ENCODE assay signal across 23 mouse cellular contexts in the genomic region with DNA sequence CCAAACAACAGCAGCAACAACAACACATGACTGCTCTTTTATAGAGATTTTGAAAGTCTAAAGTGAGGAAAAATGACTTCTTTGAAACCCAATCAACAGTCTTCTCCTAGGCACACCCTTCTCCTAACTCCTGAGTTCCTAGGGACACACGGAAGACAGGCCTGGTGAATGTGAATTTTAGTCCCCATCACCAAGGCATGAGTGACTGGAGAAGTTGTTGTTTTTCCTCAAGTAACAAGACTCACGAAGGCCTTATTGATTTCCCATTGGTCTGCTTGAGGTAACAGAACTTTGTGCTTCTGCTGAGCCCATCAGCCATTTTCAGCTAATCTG.
DNase-seq lines count a peak whose midpoint lies in the region; ATAC-seq and TF ChIP-seq lines count a peak whose summit lies in the region.
"Had no signal": no experiment of that assay in that cellular context is flagged by ENCODE, and none has a peak within 500 bp of the region (broad histone marks: within the 10 kb centered on the region; RNA-seq: fewer than 3 reads in every experiment).

No protein-coding gene starts in this region.

- H3K27me3 ChIP-seq in heart, embryonic 14.5 days (ENCODE audit: control insufficient read depth, insufficient read depth, low read length), result no peaks in the 10 kb centered on the region
- H3K27me3 ChIP-seq in MEL (ENCODE audit: control insufficient read depth in 1 of 2, insufficient read depth in 2 of 2, low read length in 2 of 2), result no peaks in the 10 kb centered on the region
- no peaks in the 10 kb centered on the region for H3K27me3 ChIP-seq in intestine, embryonic 16.5 days (replicated peaks; ENCODE audit: control insufficient read depth, insufficient read depth, low read length)
- H3K27me3 ChIP-seq in liver, embryonic 16.5 days (ENCODE audit: control insufficient read depth, insufficient read depth, low read depth, low read length), result no peaks in the 10 kb centered on the region
- H3K27me3 ChIP-seq: embryonic facial prominence, embryonic 12.5 days; hindbrain, embryonic 15.5 days; limb, embryonic 15.5 days; midbrain, embryonic 12.5 days had no signal

- peak overlapping the region; percentile 23; the same call in 1 of the 2 replicates for H3K4me2 ChIP-seq in heart, embryonic 14.5 days (ENCODE audit: low read length)
- 0 out of 2 replicates have a peak overlapping the region, but pooled peaks have one; percentile 18 for H3K4me2 ChIP-seq in intestine, embryonic 16.5 days (ENCODE audit: low read depth, low read length)
- H3K4me2 ChIP-seq in liver, embryonic 16.5 days (ENCODE audit: low read depth, low read length), result peak overlapping the region; percentile 36
- H3K4me2 ChIP-seq: embryonic facial prominence, embryonic 12.5 days; heart, embryonic 11.5 days; hindbrain, embryonic 15.5 days; limb, embryonic 15.5 days; midbrain, embryonic 12.5 days had no signal

- no peak for TF ChIP-seq EP300 in MEL (IDR thresholded peaks at IDR 0.05; ENCODE audit: low read depth in 1 of 2, low read length in 2 of 2)

- no peak for TF ChIP-seq CTCF in MEL (IDR thresholded peaks at IDR 0.05 in 2 of 3, conservative IDR thresholded peaks at IDR 0.05 in 1 of 3; ENCODE audit: control insufficient read depth in 1 of 3, insufficient read depth in 1 of 3, low read depth in 2 of 3, low read length in 3 of 3, poor library complexity in 1 of 3, severe bottlenecking in 1 of 3)

- no peak for ATAC-seq in heart, embryonic 14.5 days (ENCODE audit: insufficient number of reproducible peaks, insufficient read depth, low FRiP score, low read depth)
- peak; percentile 60 for ATAC-seq in intestine, embryonic 16.5 days
- 0 out of 2 replicates have a peak, but pooled peaks have one; percentile 1 for ATAC-seq in liver, embryonic 16.5 days (ENCODE audit: low read depth)
- ATAC-seq: CD4-positive, CD25-positive, alpha-beta regulatory T cell, adult 4 months; forebrain, postnatal 0 days had no signal

- no peak overlapping the region for H3K9ac ChIP-seq in heart, embryonic 14.5 days (ENCODE audit: low read length)
- no peak overlapping the region for H3K9ac ChIP-seq in MEL (ENCODE audit: control insufficient read depth, low read depth, low read length, poor library complexity, severe bottlenecking)
- no peak overlapping the region for H3K9ac ChIP-seq in intestine, embryonic 16.5 days (ENCODE audit: low read depth, low read length)
- H3K9ac ChIP-seq in liver, embryonic 16.5 days (ENCODE audit: low read depth, low read length), result no peak overlapping the region
- H3K9ac ChIP-seq: embryonic facial prominence, embryonic 12.5 days; forebrain, postnatal 0 days; hindbrain, embryonic 15.5 days; limb, embryonic 15.5 days; midbrain, embryonic 12.5 days had no signal

- H3K9me3 ChIP-seq in heart, embryonic 14.5 days (ENCODE audit: control insufficient read depth, low read length), result no peaks in the 10 kb centered on the region
- H3K9me3 ChIP-seq in MEL (replicated peaks; ENCODE audit: insufficient read depth, low read length), result no peaks in the 10 kb centered on the region
- H3K9me3 ChIP-seq in intestine, embryonic 16.5 days (ENCODE audit: control insufficient read depth, low read length), result no peaks in the 10 kb centered on the region
- no peaks in the 10 kb centered on the region for H3K9me3 ChIP-seq in liver, embryonic 16.5 days (replicated peaks; ENCODE audit: control insufficient read depth, low read length)
- H3K9me3 ChIP-seq: embryonic facial prominence, embryonic 12.5 days; hindbrain, embryonic 15.5 days; limb, embryonic 15.5 days; midbrain, embryonic 12.5 days had no signal

- WGBS in heart, embryonic 14.5 days, result 67% methylated on average over 2 of the region's 2 CpGs
- WGBS in intestine, embryonic 16.5 days, result 60% methylated on average over 2 of the region's 2 CpGs
- WGBS in liver, embryonic 16.5 days (ENCODE audit: insufficient replicate concordance), result 44% methylated on average over 2 of the region's 2 CpGs

- H3K36me3 ChIP-seq in heart, embryonic 14.5 days (ENCODE audit: control insufficient read depth, insufficient read depth, low read length), result no peaks in the 10 kb centered on the region
- peaks cover 0 to 3% of the 10 kb centered on the region in 2 experiments; a peak in 2 of 4 replicates for H3K36me3 ChIP-seq in MEL (ENCODE audit: control insufficient read depth in 1 of 2, insufficient read depth in 2 of 2, low read length in 2 of 2)
- no peaks in the 10 kb centered on the region for H3K36me3 ChIP-seq in intestine, embryonic 16.5 days (ENCODE audit: control insufficient read depth, insufficient read depth, low read length)
- H3K36me3 ChIP-seq in liver, embryonic 16.5 days (ENCODE audit: control insufficient read depth, insufficient read depth), result no peaks in the 10 kb centered on the region
- H3K36me3 ChIP-seq: embryonic facial prominence, embryonic 12.5 days; hindbrain, embryonic 15.5 days; limb, embryonic 15.5 days; midbrain, embryonic 12.5 days had no signal

- no peak for TF ChIP-seq RAD21 in MEL (IDR thresholded peaks at IDR 0.05; ENCODE audit: low read depth, low read length)

- no peak overlapping the region for H3K27ac ChIP-seq in heart, embryonic 14.5 days (replicated peaks in 1 of 2; ENCODE audit: control insufficient read depth in 1 of 2, insufficient read depth in 1 of 2, low read depth in 2 of 2, low read length in 2 of 2)
- H3K27ac ChIP-seq in MEL (ENCODE audit: control insufficient read depth, low read depth, low read length), result 0 out of 2 replicates have a peak overlapping the region, but pooled peaks have one; percentile 11
- no peak overlapping the region for H3K27ac ChIP-seq in intestine, embryonic 16.5 days (ENCODE audit: low read length)
- H3K27ac ChIP-seq in liver, embryonic 16.5 days (ENCODE audit: low read length), result peak overlapping the region; percentile 71; the same call in 1 of the 2 replicates
- H3K27ac ChIP-seq: embryonic facial prominence, embryonic 12.5 days; hindbrain, embryonic 15.5 days; kidney, postnatal 0 days; limb, embryonic 15.5 days; midbrain, embryonic 12.5 days had no signal

- H3K4me1 ChIP-seq in heart, embryonic 14.5 days (ENCODE audit: control insufficient read depth in 2 of 2, insufficient read depth in 2 of 2, low read length in 2 of 2), result peaks cover 3 to 6% of the 10 kb centered on the region in 2 experiments; a peak in 3 of 4 replicates
- peaks cover 0 to 8% of the 10 kb centered on the region in 2 experiments; a peak in 2 of 4 replicates for H3K4me1 ChIP-seq in MEL (ENCODE audit: control insufficient read depth in 1 of 2, insufficient read depth in 2 of 2, low read length in 2 of 2)
- 0 out of 2 replicates have a peak, but pooled peaks cover 5% of the 10 kb centered on the region for H3K4me1 ChIP-seq in intestine, embryonic 16.5 days (ENCODE audit: control insufficient read depth, insufficient read depth, low read length)
- peaks cover 12% of the 10 kb centered on the region for H3K4me1 ChIP-seq in liver, embryonic 16.5 days (ENCODE audit: control insufficient read depth, low read depth, low read length)
- H3K4me1 ChIP-seq: embryonic facial prominence, embryonic 12.5 days; hindbrain, embryonic 15.5 days; limb, embryonic 15.5 days had no signal

- H3K79me2 ChIP-seq in MEL (ENCODE audit: control insufficient read depth, insufficient read depth, low read length, poor library complexity), result no peaks in the 10 kb centered on the region

- H3K4me3 ChIP-seq in heart, embryonic 14.5 days (ENCODE audit: control insufficient read depth in 1 of 2, insufficient read depth in 1 of 2, low read depth in 1 of 2, low read length in 2 of 2), result no peak overlapping the region
- H3K4me3 ChIP-seq in MEL (ENCODE audit: control insufficient read depth in 1 of 2, insufficient read depth in 1 of 2, low read depth in 2 of 2, low read length in 2 of 2), result no peak overlapping the region
- H3K4me3 ChIP-seq in intestine, embryonic 16.5 days (ENCODE audit: low read length), result no peak overlapping the region
- H3K4me3 ChIP-seq in liver, embryonic 16.5 days (ENCODE audit: low read depth, low read length), result no peak overlapping the region
- H3K4me3 ChIP-seq: embryonic facial prominence, embryonic 12.5 days; hindbrain, embryonic 15.5 days; limb, embryonic 15.5 days; midbrain, embryonic 12.5 days had no signal

- no peak for DNase-seq in heart, adult 18-20 months
- no peak for DNase-seq in MEL (ENCODE audit: low read depth, low spot score)
- no peak for DNase-seq in layer of hippocampus, adult 9-11 months
- DNase-seq in kidney, adult 8-10 months, result no peak
- DNase-seq: cerebellum, adult 11-12 months; cerebellum, postnatal 10 days; forebrain, postnatal 0 days; gastrocnemius, postnatal 36 days; heart, postnatal 36 days; kidney, adult 18-20 months; left cerebral cortex, postnatal 4 days; right cerebral cortex, postnatal 14 days; thymus, postnatal 14 days had no signal

- TF ChIP-seq POLR2A in MEL (IDR thresholded peaks at IDR 0.05; ENCODE audit: control insufficient read depth in 1 of 2, insufficient read depth in 1 of 2, low read depth in 1 of 2, low read length in 2 of 2, poor library complexity in 1 of 2), result no peak

TF ChIP-seq in MEL, 35 proteins besides CTCF, POLR2A, EP300 and RAD21:
- no peak for TF ChIP-seq RCOR1 (IDR thresholded peaks at IDR 0.05; ENCODE audit: low read depth, low read length)
- TF ChIP-seq MYB (IDR thresholded peaks at IDR 0.05; ENCODE audit: low read depth, low read length), result no peak
- TF ChIP-seq SIN3A (IDR thresholded peaks at IDR 0.05; ENCODE audit: low read length), result no peak
- TF ChIP-seq ELF1 (IDR thresholded peaks at IDR 0.05; ENCODE audit: low read depth, low read length), result no peak
- TF ChIP-seq POLR2AphosphoS5 (IDR thresholded peaks at IDR 0.05; ENCODE audit: borderline replicate concordance, low read depth, low read length), result no peak
- TF ChIP-seq CHD1 (IDR thresholded peaks at IDR 0.05; ENCODE audit: low read depth, low read length), result no peak
- TF ChIP-seq E2F4 (IDR thresholded peaks at IDR 0.05; ENCODE audit: borderline replicate concordance, low read depth, low read length), result no peak
- no peak for TF ChIP-seq UBTF (IDR thresholded peaks at IDR 0.05; ENCODE audit: borderline replicate concordance, insufficient read depth, low read depth, low read length)
- no peak for TF ChIP-seq KAT2A (conservative IDR thresholded peaks at IDR 0.05; ENCODE audit: low read depth, low read length)
- TF ChIP-seq MYC (IDR thresholded peaks at IDR 0.05; ENCODE audit: low read depth, low read length), result no peak
- no peak for TF ChIP-seq HCFC1 (IDR thresholded peaks at IDR 0.05; ENCODE audit: low read depth, low read length)
- no peak for TF ChIP-seq NELFE (IDR thresholded peaks at IDR 0.05; ENCODE audit: low read depth, low read length)
- TF ChIP-seq ZMIZ1 (IDR thresholded peaks at IDR 0.05; ENCODE audit: low read depth, low read length), result no peak
- TF ChIP-seq ZKSCAN1 (IDR thresholded peaks at IDR 0.05; ENCODE audit: low read depth, low read length), result no peak
- TF ChIP-seq USF1 (IDR thresholded peaks at IDR 0.05; ENCODE audit: low read depth, low read length), result no peak
- no peak for TF ChIP-seq ETS1 (IDR thresholded peaks at IDR 0.05; ENCODE audit: low read depth, low read length)

Comparison
In these comparisons a context has a peak if more than half of its experiments do, and no peak if none do; other contexts are left out.
1. H3K27ac ChIP-seq: peak in MEL (single experiment) and liver, embryonic 16.5 days (single experiment); none in heart, embryonic 14.5 days (0 of 2) and intestine, embryonic 16.5 days (single experiment).
2. Peak in every context shown above with its lines, with median percentiles within 50 percentile points of each other: H3K4me2 ChIP-seq.